Mouse (Mus musculus) bone marrow, adult 2 months (tissue): ENCODE measurements around the gene Vdac1.

ENCODE experiments used
- CTCF ChIP-seq: fragments of 200-500 bp; IDR thresholded peaks from 2 replicates; pipeline ENCODE4 v1.5.1; 2011; ENCODE audit warnings: low read length, control low read depth; ENCODE audit not compliant: control insufficient read depth, insufficient read depth
- POLR2A ChIP-seq: fragments of 200-500 bp; IDR thresholded peaks from 2 replicates; pipeline ENCODE4 v1.6.1; 2011; ENCODE audit warnings: low read depth, mild to moderate bottlenecking, control low read depth, low read length, borderline replicate concordance; ENCODE audit not compliant: control insufficient read depth

DNA sequence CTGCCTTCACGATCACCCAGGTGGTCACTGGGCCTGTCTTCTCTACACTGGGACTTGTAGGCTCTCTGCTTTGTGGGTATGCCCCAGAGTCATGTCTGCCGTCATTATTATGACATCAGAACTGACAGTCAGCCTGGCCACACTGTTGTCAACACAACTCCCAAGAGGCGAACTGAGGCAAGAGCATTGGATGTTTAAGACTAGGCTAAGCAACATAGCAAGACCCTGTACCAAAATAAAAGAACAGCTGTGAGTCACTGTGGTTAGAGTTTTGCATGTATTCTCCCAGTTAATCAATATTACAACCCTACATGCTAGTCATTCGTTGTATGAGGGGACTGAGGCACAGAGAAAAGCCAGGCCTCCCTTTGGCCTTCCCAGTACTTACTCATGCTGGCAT, 40.1 kb upstream of the Vdac1 start:
- TF ChIP-seq POLR2A (no peak), CTCF (no peak)
